Mouse (Mus musculus) left cerebral cortex, adult 2 months (tissue): ENCODE data around the gene Ogdh. TPM values are rescaled to one million over a fixed set of nuclear protein-coding genes. Genes with fewer than 3 reads are reported as not detected.
A peak's percentile ranks its signal among the peaks of the same experiment; 100 is the strongest.

Source experiments
- DNase-seq, 2 experiments: peaks; one replicate each; pipeline ENCODE4 v3.0.0; 2021 to 2022; ENCODE audit warnings: low spot score in 2 of 2, mixed read lengths in 1 of 2; ENCODE audit errors: extremely low spot score in 1 of 2
- H3K27ac ChIP-seq: fragments of 200-600 bp; 2 replicates; pipeline ENCODE4 v1.8.1; 2022
- H3K4me3 ChIP-seq: fragments of 200-600 bp; 2 replicates; pipeline ENCODE4 v1.8.1; 2022
- CTCF ChIP-seq: fragments of 200-600 bp; IDR thresholded peaks from 2 replicates; pipeline ENCODE4 v1.8.1; 2022; ENCODE audit warnings: antibody characterized with exemption, mild to moderate bottlenecking, moderate library complexity
- intact Hi-C: fragments of 180-260 bp; cut with DNase I; formaldehyde crosslinking; loops from one replicate; pipeline ENCODE4 v1.15.1; 2025
- total RNA-seq, 2 experiments: library from RNA; stranded (reverse); gene quantifications; 2 replicates each; pipeline ENCODE4 v1.2.3; 2021

Gene Ogdh
- total RNA-seq, 2 experiments from 2014 or later, result 232 to 245 TPM

DNA sequence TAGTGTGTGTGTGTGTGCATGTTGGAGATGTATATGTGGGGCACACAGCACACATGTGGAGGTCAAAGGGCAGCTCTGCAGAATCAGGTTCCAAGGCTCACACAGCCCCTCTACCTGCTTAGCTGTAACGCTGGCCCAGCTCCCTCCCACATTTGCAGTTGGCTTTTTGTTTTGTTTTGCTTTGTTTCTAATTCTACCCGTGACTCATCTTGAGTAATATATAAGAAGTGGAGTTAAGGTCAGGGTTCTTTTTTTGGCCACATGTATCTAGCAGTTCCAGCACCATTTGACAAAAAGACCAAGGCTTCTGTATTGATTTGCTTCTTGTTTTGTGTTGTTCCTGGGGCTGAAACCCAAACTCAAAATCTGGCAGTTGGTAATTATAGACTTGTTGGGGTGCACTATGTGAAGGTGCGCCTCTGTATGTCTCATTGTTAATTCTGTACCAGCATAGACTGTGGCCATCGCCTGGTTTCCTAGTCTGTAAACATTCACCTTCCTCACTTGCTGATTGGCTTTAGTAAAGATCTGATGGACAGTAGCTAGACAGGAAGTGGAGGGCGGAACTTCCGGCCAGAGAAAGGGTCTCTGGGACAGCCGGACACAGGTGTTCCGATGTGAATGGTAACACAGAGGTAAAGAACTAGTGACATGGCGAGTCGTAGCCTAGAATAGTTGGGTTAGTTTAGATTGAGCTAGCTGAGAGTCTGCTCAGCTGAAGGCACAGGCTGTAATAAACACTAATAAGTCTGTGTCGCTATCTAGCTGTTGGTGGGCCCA, 80.1 kb downstream of the Ogdh start:
- DNase-seq, result no peak
- intact Hi-C loops, result no loop called here
- no peak for TF ChIP-seq CTCF

DNA sequence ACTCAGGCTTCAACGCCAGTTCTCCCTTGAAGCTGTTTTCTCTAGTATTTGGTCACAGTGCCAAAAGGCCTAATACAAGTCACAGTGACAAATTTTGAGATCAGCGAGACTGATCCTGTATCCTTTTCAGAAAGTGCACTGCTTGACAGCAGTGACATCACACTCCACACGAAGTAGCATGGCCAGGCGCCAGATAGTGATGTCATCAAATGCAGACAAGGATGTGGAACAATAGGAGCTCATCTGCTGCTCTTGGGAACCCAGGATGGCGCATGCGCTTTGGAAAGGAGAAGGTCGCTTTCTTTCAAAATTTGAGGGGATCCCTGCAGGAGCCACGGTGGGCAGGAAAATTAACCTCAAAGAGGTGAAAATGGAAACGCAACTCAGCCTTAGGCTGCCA, 81.4 kb downstream of the Ogdh start:
- no peak for TF ChIP-seq CTCF
- intact Hi-C loops, result no loop called here
- no peak overlapping the region for H3K27ac ChIP-seq
- no peak for DNase-seq
- no peak overlapping the region for H3K4me3 ChIP-seq

More for the DNA sequence above, 80.1 kb downstream of the Ogdh start:
- Histone ChIP-seq H3K4me3 (no peak overlapping the region), H3K27ac (no peak overlapping the region)

DNA sequence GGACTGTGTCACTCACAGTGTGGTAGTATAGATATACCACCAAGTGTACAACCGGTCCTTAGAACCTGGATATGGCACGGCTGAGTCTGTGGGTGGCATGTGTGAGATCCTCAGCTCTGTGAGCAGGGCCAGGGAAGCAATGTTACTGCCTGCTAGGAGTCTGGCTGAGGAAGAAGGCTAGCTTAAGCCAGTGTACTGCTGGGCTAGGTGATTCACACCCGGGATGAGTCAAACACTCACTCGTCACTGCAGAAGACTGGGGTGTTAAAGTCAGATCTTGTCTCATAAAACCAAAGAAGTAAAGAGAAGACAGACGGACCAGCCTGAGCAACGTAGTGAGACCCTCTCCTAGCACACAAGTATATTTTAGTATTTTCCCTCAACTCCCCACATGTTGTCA, 89.5 kb downstream of the Ogdh start:
- intact Hi-C loops, result no loop called here
- Histone ChIP-seq H3K4me3 (no peak overlapping the region), H3K27ac (no peak overlapping the region)
- TF ChIP-seq CTCF, result no peak
- DNase-seq, result no peak

DNA sequence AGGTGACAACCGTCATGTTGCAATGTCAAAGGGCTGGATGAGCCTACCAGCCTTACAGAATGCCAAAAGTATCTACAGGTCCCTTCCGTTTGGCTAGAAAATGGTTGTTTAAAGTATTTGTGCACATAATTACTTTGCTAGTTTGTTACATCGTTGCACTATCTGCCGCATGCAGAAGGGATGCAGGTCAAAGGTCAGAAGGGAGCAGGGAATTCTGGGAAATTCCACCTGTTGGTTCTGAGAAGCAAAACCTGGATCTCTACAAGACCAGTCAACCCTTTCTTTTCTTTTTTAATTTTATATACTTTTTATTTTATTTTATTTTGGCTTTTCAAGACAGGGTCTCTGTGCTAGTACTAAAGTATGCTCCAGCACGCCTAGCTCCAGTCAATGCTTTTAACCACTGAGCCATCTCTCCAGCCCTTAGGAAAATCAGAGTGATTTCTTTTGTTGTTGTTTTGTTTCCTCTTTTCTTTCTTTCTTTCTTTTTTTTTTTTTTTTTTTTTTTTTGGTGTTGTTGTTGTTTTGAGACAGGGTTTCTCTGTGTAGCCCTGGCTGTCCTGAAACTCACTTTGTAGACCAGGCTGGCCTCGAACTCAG, 96.8 kb downstream of the Ogdh start:
- no peak for DNase-seq
- TF ChIP-seq CTCF, result no peak; the same call in 1 of the 2 replicates
- Histone ChIP-seq H3K27ac (peak overlapping the region; percentile 90), H3K4me3 (peak overlapping the region; percentile 95; the same call in 1 of the 2 replicates)
- intact Hi-C loops, result no loop called here

DNA sequence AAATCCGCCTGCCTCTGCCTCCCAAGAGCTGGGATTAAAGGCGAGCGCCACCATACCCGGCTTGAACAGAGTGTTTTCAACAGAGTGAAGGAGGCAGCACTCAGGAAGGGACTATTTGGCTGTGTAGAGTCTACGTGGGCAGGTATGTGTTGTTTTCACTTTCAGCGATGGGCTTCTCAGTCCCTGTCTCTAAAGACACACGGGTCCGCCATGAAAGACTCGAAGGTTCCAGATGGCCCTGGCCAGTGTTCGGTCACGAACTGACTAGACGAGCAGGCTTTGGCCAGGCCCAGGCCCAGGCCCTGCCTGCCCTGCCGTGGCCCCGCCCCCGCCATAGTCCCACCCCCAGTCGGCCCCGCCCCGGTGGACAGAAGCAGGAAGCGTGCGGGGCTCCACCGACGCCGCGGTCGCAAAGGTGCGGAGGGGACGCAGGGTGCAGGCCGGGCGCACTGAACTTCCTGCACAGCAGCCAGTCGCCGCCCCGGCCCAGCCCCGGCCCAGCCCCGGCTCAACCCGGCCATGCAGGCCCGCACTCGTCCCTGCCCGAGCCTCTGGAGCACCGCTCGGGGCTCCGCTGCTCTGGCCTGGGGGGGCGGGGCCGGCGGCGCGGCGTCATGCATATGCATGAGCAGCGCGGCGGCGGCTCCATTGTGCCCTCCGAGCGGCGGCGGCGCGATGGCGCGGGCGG, 97.4 kb downstream of the Ogdh start, which contains the start of gene Zmiz2:
TSS of gene Zmiz2 (plus strand) at position 349 of the 688 bp plus-strand sequence.
- H3K4me3 ChIP-seq, result peak within 1 kb of the TSS; percentile 95
- DNase-seq, result peak; percentile 94
- no peak for TF ChIP-seq CTCF
- peak within 1 kb of the TSS; percentile 90 for H3K27ac ChIP-seq
- intact Hi-C loops, result loop anchor here (1.0 kb wide), 1 partner anchor 27 kb away; no protein-coding TSS in a partner anchor

DNA sequence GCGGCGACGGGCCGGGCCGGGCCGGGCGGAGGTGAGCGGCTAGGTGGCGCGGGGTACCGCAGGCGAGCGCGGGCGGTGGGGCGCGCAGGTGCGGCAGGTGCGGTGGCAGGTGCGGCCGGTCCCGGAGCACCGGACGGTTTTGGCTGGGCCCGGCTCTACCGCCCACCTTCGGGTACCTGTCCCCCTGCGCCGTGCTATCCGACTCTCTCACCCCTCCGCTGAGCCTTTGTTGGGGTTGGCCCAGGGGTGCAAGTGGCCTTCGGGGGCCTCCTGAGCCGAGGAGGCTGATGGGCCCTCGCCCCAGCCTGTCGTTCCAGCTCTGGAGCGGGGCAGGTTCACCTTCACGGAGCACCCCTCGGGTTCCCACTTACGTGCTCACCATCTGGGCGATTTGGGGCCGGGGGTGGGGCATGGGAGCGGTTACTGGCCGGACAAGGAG, 98.1 kb downstream of the Ogdh start:
- TF ChIP-seq CTCF, result no peak
- DNase-seq, result no peak
- intact Hi-C loops, result loop anchor here (1.0 kb wide), 1 partner anchor 27 kb away; no protein-coding TSS in a partner anchor
- Histone ChIP-seq H3K27ac (peak overlapping the region; percentile 85), H3K4me3 (peak overlapping the region; percentile 95)

DNA sequence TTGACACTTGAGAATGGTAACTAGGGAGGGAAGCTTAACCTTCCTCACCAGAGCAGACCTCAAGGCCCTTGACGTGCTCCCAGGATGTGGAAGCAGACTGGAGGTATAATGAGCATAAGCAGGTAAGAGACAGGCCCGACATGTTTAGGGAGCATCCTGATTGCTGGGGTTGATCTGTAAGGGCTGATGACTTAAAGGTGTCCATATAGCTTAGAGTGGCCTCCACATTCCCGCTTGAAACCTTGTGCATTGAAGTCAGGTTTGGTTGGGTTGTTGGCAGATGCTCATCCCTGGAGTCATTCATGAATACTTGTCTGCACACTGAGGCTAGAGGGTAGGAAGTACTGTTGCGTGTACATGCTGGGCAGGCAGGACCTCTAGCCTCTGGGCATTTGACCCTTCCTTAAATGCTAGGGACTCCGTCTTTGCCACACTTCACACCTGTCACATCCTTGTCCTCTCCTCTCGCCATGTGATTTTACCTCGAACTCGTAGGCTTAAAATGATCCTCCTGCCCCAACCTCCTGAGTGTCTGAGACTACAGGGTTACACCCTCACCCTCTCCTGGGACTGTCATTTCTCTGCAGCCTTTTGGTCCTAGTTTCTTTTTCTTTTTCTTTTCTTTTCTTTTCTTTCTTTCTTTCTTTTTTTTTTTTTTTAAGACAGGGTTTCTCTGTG, 99.1 kb downstream of the Ogdh start:
- H3K4me3 ChIP-seq, result peak overlapping the region; percentile 95
- intact Hi-C loops, result no loop called here
- no peak for TF ChIP-seq CTCF
- H3K27ac ChIP-seq, result no peak overlapping the region
- no peak for DNase-seq

DNA sequence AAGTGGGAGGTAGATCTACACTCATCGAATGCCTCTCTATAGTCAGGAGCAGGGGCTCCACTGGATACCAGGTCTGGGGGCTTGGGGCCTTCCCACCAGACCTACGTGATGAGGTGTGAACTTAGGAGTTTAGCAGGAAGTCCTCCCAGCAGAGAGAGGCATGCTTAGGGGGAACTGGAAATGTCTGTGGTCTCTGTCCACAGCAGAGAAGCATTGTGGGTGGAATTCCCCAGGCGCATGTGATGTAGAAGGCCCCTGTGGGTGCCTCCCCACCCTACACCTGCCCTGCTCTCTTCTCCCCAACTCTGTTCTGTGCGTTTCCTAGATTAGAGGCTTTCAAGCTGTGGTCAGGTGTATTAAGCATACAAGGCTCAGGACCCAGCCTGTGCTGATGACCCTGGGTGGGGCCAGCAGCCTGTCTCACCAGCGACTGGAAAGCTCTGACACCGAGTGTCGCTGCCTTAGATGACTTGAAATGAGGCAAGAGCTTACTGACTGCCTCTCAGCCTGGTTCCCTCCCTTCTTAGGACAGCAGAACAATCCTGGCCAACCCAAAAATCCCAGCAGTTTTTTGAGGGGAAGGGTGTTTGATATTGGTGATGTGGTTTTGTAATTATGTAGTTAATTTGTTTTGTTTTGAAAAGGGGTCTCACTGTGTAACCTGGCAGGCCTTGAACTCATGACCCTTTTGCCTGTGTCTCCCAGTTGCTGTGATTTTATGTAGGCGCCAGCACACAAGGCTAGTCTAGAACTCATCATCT, 100.3 kb downstream of the Ogdh start:
- TF ChIP-seq CTCF, result no peak
- no peak overlapping the region for H3K27ac ChIP-seq
- no peak for DNase-seq
- intact Hi-C loops, result no loop called here
- no peak overlapping the region for H3K4me3 ChIP-seq

DNA sequence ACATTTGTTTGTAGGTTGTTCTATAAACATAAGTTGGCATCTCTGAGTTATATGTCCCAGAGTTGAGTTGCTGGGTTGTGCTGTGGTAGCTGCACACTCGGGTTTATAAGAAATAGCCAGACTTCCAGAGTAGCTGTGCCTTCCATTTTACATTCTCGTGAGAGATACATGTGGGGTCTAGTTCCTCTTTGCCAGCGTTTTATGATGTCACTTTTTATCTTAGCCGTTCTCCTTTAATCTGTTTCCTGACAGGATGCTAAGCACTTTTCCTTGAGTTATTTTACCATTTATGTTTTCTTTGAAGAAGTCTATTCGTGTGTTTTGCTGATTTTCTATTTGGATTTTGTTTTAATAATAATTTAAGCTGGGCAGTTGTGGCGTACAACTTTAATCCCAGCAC, 101.4 kb downstream of the Ogdh start:
- intact Hi-C loops, result no loop called here
- DNase-seq, result no peak
- Histone ChIP-seq H3K4me3 (no peak overlapping the region), H3K27ac (no peak overlapping the region)
- TF ChIP-seq CTCF, result no peak

DNA sequence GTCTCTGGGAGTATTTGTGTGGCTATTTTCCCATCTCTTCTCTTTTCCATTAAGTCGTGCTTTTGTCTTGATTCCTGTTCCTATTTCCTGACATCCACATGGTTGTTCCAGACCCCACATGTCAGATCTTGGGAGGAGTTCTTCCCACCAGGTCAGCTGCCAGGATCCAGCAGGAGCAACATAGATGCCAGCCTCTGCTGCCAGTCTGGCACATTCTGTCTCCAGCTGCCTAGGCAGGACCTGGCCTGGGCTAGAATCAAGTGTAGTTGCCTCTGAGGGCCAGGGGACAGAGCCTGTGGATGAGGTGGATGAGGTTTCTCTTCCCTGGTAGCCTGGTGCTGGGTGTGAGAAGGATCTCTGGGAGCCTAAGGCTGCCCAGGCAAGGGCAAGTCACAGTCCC, 102.4 kb downstream of the Ogdh start:
- no peak for TF ChIP-seq CTCF
- Histone ChIP-seq H3K4me3 (no peak overlapping the region), H3K27ac (no peak overlapping the region)
- DNase-seq, result no peak
- intact Hi-C loops, result no loop called here

DNA sequence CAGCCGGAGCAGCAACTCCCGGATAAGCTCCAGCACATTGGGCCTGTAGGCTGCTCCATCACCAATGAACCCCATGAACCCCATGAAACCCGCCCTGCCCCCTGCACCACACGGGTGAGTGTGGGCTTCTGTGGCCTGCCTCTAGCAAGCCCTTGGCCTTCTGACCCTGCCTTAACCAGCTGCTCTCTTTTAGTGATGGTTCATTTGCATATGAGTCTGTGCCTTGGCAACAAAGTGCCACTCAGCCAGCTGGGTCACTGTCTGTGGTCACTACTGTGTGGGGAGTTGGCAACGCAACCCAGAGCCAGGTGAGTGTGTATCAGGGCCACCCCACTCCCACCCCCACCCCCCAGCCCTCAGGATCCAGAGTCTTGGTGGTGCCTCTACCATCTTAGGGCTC, 104.1 kb downstream of the Ogdh start:
- Histone ChIP-seq H3K27ac (no peak overlapping the region), H3K4me3 (no peak overlapping the region)
- TF ChIP-seq CTCF, result no peak
- no peak for DNase-seq
- intact Hi-C loops, result no loop called here
